Mouse (Mus musculus) kidney, adult 2 months (tissue): ENCODE data around the gene Gramd1b.

Experiments used
- CTCF ChIP-seq: fragments of 200-500 bp; conservative IDR thresholded peaks from 2 replicates; pipeline ENCODE4 v1.5.1; 2011; ENCODE audit warnings: low read depth, mild to moderate bottlenecking, control low read depth, low read length, moderate library complexity, mixed read lengths; ENCODE audit not compliant: insufficient read depth, insufficient read length
- POLR2A ChIP-seq: fragments of 200-500 bp; IDR thresholded peaks from one replicate; pipeline ENCODE4 v1.6.1; 2011; ENCODE audit warnings: low read depth, low read length, control low read depth

DNA sequence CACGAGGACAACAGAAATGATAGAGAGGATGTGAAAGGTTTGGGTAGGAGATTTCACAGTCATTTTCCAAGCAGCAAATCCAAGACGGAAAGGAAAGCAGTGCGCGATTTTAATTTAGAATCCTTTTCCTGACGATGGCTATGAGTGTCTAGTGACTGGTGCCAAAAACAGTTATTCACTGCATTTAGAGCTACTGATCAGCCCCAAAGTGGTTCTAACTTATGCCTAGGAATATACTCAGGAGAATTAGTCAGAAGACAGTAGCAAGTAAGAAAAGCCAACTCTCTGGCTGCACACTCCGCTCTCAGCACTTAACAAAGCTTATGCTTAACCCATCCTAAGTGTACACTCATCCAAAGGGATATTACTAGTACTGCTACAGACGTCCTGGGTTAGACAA is 166.9 kb downstream of the Gramd1b start:
- TF ChIP-seq CTCF (no peak), POLR2A (no peak)
